Mouse (Mus musculus) layer of hippocampus, adult 8-10 months (tissue): ENCODE data around the gene Zc3h13. TPM values are rescaled to one million over a fixed set of nuclear protein-coding genes. Genes with fewer than 3 reads are reported as not detected.

Experiments used
- DNase-seq, 2 experiments: peaks; one replicate each; pipeline ENCODE4 v3.0.0; 2022; ENCODE audit warnings: low spot score in 2 of 2
- total RNA-seq, 4 experiments: library from RNA; stranded (reverse); gene quantifications; 2 replicates each; pipeline ENCODE4 v1.2.4; 2022

The Zc3h13 gene
- total RNA-seq, result 10 to 100 TPM; 44.6 to 55.0 (median 47.8) TPM

GRCm38 (mm10) chr14:75284193-75284915 is at the start of gene Zc3h13:
Zc3h13 (plus strand) TSS chr14:75284373.
- peak; percentile 94 for DNase-seq

GRCm38 (mm10) chr14:75235552-75235951 is 48.6 kb upstream of the Zc3h13 start:
- DNase-seq, result no peak

- peak; percentile 47 to 59 for DNase-seq
These were observed 48.1 kb upstream of the Zc3h13 start for GRCm38 (mm10) chr14:75235955-75236635.

GRCm38 (mm10) chr14:75236636-75237003 is 47.6 kb upstream of the Zc3h13 start:
- no peak for DNase-seq

- DNase-seq, result no peak
These were observed 47.1 kb upstream of the Zc3h13 start for GRCm38 (mm10) chr14:75237096-75237495.

- DNase-seq, result no peak
These were observed 46.0 kb upstream of the Zc3h13 start for GRCm38 (mm10) chr14:75238054-75238692.

- no peak for DNase-seq
These were observed 42.1 kb upstream of the Zc3h13 start, which contains the start of gene Cpb2 for GRCm38 (mm10) chr14:75242087-75242486. Cpb2 (plus strand) TSS chr14:75242287.

- DNase-seq, result no peak
These were observed 37.9 kb upstream of the Zc3h13 start for GRCm38 (mm10) chr14:75246024-75247000.

GRCm38 (mm10) chr14:75250432-75250831 is 33.7 kb upstream of the Zc3h13 start:
- no peak for DNase-seq

GRCm38 (mm10) chr14:75256521-75256920 is 27.7 kb upstream of the Zc3h13 start:
- no peak for DNase-seq

GRCm38 (mm10) chr14:75269531-75269930 is 14.6 kb upstream of the Zc3h13 start:
- DNase-seq, result no peak

- DNase-seq, result no peak
These were observed 4.5 kb upstream of the Zc3h13 start for GRCm38 (mm10) chr14:75279716-75280115.

GRCm38 (mm10) chr14:75280406-75280805 is 3.8 kb upstream of the Zc3h13 start:
- DNase-seq, result no peak

GRCm38 (mm10) chr14:75283609-75284192 is 472 bp upstream of the Zc3h13 start:
- DNase-seq, result no peak

GRCm38 (mm10) chr14:75301081-75301480 is 16.9 kb downstream of the Zc3h13 start:
- DNase-seq, result no peak

- no peak for DNase-seq
These were observed 19.6 kb downstream of the Zc3h13 start for GRCm38 (mm10) chr14:75303807-75304206.

GRCm38 (mm10) chr14:75307855-75308254 is 23.7 kb downstream of the Zc3h13 start:
- DNase-seq, result no peak

GRCm38 (mm10) chr14:75309336-75309992 is 25.3 kb downstream of the Zc3h13 start:
- DNase-seq, result no peak

GRCm38 (mm10) chr14:75314484-75314883 is 30.3 kb downstream of the Zc3h13 start:
- DNase-seq, result no peak

GRCm38 (mm10) chr14:75318736-75319135 is 34.6 kb downstream of the Zc3h13 start:
- no peak for DNase-seq
